Mouse (Mus musculus) lung, adult 2 months (tissue): ENCODE measurements at regions not wholly inside any gene's neighbourhood (a gene's known extent, or its start where the extent isn't known, plus 50 kb on each side); places are given as distances from the start of the nearest gene placed in this dataset.

Experiments used
- CTCF ChIP-seq: fragments of 200-500 bp; IDR thresholded peaks from 2 replicates; pipeline ENCODE4 v1.5.1; 2011; ENCODE audit warnings: mild to moderate bottlenecking, low read length, control low read depth; ENCODE audit not compliant: insufficient read depth
- POLR2A ChIP-seq: fragments of 200-500 bp; IDR thresholded peaks from 2 replicates; pipeline ENCODE4 v1.6.1; 2011; ENCODE audit warnings: low read depth, mild to moderate bottlenecking, control low read depth, low read length, borderline replicate concordance; ENCODE audit errors: extremely low read depth

DNA sequence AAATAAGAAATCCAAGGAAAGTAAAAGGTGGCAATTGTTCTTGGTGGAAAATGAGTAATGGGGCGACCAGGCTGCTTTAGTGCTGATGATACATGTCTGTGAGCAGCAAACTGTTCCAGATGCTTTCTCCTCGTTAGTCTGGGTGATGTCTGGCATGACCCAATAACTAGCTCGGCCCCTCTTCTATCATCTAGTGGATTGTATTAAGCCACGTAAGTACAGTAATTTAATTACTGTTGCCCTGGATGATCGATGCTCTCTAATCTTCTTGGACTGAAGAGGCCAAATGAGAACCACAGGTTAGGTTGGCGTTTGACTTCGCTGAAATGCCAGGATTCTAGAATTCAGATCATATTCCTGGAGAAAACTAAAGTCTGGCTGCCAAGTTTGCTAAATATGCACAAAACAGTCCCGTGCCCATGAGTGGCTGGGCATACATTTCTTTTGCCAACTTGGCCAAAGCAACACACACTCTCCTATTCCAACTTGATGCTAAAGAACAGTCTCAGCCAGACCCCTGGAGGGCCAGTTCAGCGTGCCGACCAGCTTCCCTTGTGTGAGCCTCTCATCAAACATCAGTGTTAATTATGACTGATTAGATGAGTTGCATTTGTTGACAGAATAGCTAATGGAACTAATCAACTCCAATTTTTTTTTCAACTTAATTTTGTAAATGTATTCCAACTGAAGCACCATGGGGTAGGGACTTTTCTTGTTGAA lies 240.2 kb downstream of the Tbl1xr1 start:
- no peak for TF ChIP-seq POLR2A
- TF ChIP-seq CTCF = no peak
